Mouse (Mus musculus) central nervous system, embryonic 14 days (tissue): ENCODE results near the gene Neil3. TPM values are rescaled to one million over a fixed set of nuclear protein-coding genes. Genes with fewer than 3 reads are reported as not detected.

ENCODE experiments used
- polyA plus RNA-seq: library from polyadenylated mRNA; depleted of rRNA; stranded (reverse); fragments of >200 nt; gene quantifications from 2 replicates; pipeline ENCODE4 v1.2.3, GENCODE M21; 2012; rRNA removed

The Neil3 gene
- polyA plus RNA-seq: 16.2 and 23.0 TPM in 2 replicates

GRCm38 (mm10) chr8:53638495-53639171 is at the start of gene Neil3:
TSS of gene Neil3 (minus strand) at chr8:53639065.

Other genes with a start within 250 kb of the Neil3 start
- 4.7 and 6.8 TPM in 2 replicates for gene Aga, start 127.3 kb downstream of the Neil3 start, polyA plus RNA-seq